Mouse (Mus musculus): ENCODE measurements at regions not wholly inside any gene's neighbourhood (a gene's known extent, or its start where the extent isn't known, plus 50 kb on each side); places are given as distances from the start of the nearest gene placed in this dataset.

DNA sequence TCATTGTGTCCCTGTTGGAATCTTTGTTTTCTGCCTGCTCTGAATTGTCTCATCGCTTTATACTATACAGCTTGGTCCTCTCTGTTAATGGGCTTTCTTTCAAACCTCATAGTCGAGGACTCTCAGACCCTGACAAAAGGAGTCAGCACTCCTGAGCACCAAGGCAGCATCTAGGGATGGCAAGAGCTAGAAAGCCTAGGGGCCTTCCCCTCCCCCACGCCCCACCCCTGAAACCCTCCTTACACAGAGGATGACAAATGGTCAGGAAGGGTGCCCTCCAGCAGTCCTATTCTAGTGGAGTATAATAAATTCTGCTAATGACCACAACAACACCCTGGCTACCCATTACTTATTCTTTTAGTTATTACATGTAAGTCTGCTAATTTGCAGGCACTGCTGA lies 74.4 kb downstream of the Tbx19 start:
- DNase-seq (ENCODE audit: low read depth, low spot score) = no peak

DNA sequence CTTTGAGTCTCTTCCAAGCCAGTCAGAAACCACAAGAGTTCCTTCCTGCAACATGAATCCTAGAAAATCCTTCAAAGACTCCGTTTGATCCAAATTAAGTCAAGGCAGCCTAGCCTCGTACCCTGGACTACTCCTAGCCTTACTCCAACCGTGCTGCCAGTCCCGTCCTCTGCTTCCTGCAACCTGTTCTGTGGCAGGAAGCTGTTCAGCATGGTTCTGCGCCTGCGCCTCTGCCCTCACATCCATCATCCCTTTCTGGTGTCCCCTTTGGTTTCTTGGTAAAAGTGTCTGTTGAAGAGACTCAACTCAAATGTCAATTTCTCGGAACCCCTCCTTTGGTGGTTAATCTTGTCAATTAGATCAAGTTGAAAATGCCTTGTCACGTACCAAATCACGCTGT lies 75.8 kb downstream of the Tbx19 start:
- DNase-seq (ENCODE audit: low read depth, low spot score) = no peak

DNA sequence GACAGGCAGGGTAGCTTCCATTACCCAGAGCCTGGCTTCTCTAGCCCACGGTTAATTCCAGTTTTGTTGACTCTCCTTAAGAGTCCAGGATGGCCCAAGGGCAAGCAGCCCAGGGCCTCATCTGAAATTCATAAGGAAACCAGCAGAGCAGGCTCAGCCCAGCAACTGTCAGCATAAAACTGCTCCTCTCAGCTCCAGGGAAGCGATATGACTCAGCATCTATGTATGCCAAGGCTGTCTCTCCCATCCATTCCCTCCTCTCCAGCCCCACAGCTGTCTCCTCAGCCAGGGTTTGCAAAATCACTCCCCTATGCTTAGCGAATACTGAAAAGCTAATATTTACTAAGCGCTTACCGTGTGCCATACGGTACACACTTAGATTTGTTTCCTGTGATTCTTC lies 76.4 kb downstream of the Tbx19 start:
- no peak for DNase-seq (ENCODE audit: low read depth, low spot score)

DNA sequence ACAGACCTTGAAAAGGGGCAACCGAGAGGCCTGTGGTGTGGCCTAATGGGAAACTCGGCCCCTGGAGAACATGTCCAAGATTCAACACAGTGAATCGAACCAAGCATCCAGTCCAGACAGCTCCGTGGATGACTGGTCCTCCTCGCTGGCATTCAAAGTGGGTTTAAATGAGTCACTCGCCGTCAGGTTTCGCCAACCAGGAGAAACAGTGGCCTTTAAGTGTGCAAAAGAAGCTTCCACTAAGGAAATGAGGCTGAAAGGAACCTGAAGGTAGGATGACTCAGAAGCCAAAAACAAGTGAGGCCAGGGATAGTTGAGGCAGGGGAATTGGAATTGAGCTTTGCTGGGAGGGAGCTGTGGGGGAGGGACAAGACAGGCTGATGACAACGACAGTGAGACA lies 80.2 kb downstream of the Tbx19 start:
- no peak for DNase-seq (ENCODE audit: low read depth, low spot score)

DNA sequence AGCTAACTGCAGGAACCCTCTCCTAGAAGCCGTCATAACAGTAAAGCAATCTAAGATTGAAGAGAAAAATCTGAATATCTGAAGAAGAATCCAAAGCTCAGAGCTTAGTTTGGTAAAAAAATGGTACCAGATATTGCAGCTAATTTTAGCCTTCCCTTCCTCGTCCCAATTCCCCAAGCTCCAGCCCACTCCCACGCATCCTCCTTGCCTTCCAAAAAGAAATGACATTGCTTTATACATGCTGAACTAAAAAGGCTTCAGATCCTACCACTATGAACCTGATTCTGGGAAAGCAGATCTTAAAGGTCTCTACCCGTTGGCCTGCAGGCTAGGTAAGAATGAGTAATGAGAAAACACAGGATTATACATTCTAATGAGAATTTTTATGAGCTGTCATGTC lies 83.3 kb downstream of the Tbx19 start:
- DNase-seq (ENCODE audit: low read depth, low spot score) = no peak

DNA sequence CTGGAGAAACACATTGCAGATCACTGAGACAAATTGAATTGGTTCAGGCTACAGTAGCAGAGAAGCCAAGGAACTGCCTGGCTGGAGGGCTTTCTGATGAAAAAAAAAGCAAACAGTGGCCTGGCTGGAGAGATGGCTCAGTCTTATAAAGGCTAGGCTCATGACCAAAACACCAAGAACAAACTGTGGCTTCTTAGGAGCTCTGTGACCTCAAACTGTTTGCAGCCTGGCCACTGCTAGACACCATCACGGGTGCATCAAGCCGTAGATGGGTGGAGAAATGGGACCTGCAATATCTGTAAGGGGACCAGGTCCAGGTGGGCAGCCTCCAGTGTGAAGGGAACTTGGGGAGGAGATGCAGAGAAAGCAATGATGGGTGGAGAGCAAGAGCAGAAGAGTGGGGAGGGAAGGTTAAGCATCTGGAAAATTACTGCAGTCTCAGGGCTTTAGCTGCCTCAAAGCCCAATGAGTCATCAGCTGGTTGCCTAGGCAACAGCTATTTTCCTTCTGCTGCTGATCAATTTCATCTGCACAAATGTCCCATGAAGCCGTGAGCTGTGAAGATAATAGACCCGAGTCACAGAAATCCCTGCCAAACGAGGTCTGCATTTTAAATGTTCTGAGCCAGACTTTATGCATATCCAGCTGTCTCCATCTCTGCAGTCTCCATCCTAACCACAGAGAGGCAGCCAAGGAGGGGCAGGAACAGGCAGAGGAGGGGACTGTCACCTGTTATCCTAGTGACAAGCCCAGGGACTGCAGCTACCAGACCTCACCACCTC lies 85.1 kb downstream of the Tbx19 start:
- peak; percentile 16 for DNase-seq (ENCODE audit: low read depth, low spot score)

DNA sequence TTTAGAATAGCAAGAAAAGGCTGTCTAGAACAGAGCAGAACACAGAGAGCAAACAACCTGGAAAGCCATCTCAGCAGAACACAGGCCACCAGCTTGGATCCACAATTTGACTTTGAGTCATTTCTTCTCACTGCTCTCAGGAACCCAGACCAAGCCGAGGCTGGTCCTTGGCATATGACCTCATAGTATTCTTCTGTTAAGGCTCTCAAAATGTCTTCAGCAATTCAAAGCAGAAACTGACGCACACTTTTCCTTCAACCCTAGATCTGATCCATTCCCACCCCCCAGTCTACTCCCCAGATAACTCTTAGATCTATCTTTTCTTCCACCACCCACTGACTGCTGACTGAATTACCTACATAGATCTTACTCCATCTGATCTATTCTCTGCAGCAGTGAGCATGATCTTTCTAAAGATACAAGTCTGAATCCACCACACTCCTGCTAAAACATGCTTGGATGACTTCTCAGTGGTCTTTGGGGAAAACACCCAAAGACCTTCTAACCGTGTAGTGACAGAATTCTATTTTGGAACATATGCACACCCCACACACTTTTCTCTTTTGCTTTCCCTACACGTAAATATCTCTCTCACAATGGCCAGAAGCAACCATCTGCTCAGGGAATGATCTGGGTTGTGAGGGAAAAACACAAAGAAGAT lies 88.6 kb downstream of the Tbx19 start:
- DNase-seq (ENCODE audit: low read depth, low spot score) = no peak

DNA sequence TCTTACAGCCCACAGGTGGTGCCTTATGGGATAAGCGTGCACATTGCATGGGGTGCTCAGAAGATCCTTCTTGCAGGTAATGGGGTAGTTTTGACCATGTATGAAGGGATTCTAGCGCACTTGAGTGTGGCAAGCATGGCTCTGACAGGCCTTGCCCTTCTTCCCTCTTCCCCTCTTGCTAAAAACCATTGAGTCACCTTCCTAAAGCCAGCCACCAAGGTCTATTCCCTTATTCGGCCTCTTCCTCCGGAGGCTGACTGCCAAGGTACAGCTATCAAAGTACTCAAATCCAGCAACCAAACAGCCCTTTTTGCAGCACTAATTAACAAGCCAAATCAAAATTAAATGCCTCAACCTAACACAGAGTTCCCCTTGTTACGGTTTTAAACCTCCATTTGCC lies 95.6 kb downstream of the Tbx19 start:
- no peak for DNase-seq (ENCODE audit: low read depth, low spot score)

DNA sequence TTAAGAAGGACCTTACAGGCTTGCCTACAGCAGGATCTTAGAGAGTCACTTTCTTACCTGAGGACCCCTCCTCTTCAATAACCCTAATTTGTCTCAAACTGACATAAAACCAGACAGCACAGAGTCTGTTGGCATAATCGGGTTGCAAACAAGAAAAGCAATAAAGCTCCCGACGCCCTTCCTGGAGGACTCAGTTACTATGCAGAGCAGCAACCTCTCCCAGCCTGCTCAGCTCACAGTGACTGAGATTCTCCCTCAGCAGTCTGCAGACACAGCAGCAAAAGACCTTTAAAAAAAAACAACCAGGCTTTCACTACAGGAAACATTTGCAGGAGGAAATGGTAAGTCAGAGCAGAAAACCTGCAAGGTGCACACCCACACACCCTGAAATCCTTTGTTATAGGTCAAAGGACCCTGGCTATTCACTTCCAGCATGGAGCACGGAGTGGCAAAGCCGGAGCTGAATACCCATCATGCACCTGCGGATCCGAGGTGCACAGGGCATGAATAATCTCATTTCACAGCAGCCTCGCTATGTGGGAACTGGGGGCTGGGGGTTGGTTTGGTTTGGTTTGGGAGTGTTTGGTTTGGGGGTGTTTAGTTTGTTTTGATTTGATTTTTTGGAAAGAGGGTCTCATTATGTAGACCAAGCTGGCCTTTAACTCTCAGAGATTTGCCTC lies 97.6 kb downstream of the Tbx19 start:
- no peak for DNase-seq (ENCODE audit: low read depth, low spot score)

DNA sequence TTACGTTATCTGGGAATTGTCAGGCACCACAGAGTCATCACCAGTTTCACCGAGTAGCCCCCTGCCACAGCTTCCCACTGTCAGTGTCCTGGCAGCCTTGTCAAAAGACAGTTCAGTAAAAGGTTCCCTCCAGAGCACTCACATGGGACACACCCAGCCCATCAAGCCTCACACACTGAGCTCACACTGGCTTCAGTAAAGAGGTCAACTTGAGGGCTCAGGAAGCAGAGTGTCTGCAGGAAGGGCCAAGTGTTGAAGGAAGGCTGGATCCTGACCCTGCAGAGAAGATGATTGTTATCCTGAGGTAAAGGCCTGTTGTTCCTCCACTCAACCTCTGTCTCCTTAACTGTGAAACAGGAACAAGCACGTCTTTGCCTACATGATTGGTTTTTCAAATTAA lies 99.2 kb downstream of the Tbx19 start:
- no peak for DNase-seq (ENCODE audit: low read depth, low spot score)

DNA sequence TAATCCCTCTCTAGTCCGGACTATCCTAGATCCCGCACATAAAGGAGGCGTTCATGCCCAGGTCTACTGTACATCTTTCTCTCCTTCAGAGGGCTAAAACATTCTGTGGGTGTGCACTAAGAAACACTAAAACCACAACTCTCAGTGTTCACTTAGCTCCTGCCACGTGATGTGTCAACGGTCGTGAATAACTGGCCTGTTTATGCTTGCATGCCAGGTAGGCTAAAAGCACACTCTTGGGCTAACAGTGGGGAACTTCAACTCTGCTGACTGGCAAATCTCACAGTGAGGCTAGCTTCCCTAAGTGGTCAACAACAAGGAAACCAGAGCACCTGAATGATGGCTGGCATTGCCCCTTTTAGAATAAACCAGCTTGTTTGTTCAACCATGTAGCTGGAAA lies 106.3 kb downstream of the Tbx19 start:
- no peak for DNase-seq (ENCODE audit: low read depth, low spot score)

DNA sequence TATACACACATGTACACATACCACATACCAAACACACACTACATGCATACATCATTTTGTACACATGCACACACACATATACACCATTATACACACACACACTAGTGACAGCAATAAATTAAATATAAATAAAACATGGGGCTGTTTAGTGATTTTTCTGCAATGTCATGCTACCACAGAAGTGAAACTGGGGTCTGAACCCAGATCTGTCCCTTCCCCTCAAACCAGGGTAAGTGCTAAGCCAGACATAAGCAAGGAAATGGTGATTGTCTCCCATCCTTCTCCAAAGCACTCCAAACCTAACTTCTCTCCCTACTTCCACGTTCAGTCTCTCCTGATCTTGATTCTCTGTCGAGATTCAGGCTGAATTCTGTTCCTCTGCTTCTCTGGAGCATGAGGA lies 109.3 kb downstream of the Tbx19 start:
- no peak for DNase-seq (ENCODE audit: low read depth, low spot score)

DNA sequence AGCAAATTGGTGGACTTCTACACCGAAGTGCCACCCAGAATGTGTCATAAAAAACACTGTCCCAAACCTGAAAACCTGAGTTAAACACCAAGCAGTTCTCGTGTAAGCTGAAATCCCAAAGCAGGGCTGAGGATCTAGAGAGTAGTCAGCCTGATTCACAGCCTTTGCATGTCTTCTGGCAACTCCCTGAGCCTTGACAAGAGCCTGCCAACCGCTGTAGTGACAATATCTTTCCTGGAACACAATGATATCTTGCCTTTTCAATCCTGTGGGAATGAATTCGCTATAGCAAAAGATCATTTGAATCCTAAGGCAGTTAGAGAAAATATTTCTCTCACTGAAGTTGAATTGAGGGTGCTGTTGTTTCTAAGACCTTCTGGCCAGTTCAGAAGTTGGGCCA lies 110.4 kb downstream of the Tbx19 start:
- DNase-seq (ENCODE audit: low read depth, low spot score) = no peak

DNA sequence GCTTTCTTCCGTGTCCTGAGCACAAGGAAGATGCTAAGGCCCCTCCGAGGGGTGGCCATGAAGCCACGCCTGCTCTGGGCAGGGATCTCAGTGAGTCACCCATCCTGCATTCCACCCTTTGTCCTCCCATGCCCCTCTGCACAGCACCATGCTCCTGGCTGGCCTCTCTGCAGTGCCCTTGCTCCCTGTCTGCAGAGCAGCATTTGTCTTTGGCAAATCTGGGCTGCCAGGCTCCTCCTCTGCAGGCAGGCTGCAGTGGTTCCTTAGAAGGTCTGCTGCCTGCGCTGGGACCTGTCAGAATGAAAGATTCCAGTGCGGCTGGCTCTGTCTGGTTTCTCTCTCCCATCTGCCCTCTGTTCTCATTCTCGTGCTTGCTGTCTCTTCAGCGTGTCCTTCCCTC lies 111.3 kb upstream of the Xcl1 start:
- no peak for DNase-seq (ENCODE audit: low read depth, low spot score)

DNA sequence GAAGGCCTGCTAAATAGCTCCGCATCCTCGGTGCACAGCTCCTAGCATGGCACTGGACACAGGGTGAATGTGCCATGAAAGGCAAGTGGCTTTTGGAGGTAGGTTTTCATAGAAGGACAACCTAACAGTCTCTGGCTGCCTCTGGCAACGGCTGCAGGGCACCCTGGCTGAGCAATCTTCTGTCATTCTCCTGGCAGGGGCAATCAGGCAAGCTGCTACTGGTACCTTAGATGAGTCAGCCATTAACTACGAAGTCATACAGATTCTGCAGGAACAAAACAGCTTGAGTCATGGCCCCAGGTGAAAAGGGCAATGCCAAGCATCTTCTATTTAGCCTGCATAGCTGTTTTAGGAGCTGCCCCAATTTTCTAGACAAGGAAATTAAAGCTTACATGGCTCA lies 110.7 kb upstream of the Xcl1 start:
- DNase-seq (ENCODE audit: low read depth, low spot score) = no peak

DNA sequence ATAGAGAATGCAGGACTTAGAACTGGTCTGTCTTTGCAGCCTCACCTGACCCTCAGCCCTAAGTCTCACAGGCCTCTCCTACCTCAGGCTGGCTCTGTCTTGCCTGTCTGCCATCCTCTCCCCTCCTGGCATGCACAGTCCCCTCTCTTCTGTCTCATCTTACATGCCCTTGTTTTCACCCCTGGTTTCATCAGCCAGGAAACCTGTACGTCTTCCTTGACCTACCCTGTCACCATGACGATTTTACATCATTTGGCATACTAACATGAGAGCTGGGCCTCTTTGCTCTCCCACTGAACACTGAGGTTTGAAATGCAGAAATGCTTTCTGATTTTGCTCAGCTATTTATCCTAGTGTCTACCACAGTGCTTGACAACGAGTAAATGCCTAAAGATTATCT lies 108.0 kb upstream of the Xcl1 start:
- DNase-seq (ENCODE audit: low read depth, low spot score) = no peak

DNA sequence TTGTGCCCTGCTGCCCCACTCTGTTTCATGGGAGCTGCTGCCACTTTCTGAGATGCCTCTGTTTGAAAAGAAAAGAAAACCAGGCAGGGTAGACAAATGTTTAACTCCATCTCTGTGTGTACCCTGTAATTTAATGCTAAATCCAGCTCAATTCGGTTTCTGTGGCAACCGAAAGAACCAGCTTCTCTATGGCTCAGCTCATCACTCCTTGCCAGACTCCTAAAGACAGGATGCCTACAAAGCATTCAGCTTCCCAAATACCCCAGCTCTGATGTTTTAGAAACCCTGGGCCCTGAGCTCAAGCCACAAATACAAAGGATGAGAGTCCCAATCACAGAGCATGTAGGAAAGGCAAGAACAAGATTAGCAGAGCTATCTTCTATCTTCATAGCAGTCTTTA lies 106.8 kb upstream of the Xcl1 start:
- DNase-seq (ENCODE audit: low read depth, low spot score) = no peak

DNA sequence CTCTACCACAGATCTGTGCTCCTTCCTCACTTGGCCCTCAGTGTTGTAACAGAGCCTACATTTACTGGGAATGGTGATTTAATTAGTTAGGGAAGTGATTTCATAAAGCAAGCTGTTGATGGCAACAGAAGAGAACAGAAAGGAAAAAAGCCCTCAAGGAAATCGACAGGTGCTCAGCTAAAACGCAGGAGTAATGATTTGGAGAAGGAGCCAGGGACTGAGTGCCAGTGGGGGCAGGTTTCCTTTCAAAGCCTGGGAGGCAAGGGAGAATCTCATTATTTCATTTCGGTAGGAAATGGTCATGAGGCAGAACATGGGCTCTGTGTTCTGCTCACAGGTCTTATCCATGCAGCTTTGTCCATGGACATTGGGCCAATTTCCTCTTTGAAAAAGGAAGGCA lies 101.3 kb upstream of the Xcl1 start:
- DNase-seq (ENCODE audit: low read depth, low spot score) = no peak

DNA sequence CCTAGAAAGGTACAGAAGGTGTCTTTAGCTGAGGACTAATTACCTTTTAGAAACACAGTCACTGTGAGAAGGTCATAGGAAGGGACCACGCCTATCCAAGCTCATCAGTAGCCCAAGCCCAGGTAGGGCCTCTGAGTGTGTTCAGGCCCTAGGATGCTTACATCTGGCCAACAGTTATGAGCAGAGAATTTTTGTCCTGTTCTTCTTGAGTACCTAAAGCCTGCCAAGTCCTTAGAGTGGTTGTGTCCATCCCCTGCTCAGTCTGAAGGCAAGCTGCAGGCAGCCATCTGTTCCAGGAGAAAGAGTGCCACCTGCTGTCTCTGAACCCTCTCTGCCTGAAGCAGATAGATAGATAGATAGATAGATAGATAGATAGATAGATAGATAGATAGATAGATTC lies 100.3 kb upstream of the Xcl1 start:
- DNase-seq (ENCODE audit: low read depth, low spot score) = no peak

DNA sequence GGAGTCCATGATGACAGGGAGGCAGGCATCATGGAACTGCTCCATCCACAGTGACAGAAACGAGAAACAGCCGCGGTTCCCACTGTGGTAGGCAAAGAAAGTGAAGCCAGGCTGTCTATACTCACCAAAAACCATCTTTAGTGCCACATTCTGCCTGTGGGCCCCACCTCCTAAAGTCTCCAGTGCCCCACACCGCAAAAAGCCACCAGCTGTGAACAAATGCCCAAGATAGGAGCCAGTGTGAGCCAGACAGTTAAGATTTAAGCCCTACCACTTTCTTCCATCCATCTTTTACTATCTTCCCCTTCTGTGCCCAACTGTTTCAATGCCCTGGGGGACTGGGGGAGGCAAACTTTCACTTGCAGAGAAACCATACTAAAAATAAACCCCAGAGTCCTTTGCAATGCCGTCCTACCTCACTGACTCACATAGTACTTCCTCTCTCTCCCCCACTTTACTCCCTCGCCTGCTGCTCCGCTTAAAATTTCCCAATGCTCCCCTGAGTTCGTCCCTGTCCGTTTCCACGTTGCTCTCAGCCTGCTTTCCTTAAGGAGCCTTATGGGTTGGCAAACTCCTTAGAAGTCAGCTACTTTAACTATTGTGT lies 85.7 kb upstream of the Xcl1 start:
- DNase-seq (ENCODE audit: low read depth, low spot score) = no peak

DNA sequence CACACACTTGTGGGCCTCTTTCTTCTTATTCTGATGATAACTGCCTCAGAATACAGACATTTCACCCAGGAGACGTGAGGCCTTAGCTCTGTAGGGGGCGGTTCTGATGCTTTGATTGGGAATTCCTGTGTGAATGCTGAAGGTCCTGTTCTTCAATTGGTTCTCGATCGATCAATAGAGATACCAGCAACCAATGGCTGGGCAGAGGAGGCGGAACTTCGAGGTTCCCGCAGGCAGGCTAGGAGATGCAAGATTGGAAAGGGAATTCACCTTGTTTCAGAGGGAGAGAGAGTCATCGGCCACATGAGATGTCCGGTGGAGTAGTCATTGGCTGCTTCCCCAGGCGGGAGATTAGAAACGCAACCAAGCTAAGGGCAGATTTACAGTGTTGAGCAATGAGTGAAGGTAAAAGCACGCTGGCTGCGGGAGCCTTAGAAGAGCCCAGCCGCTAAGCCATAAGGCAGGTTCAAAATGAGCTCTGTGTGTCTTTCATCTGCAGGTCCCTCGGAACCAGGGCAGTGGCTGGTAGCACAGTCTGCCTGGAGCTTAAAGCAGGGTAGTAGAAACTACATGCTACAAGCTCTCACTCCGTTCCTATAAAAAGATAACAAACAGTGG lies 83.5 kb upstream of the Xcl1 start:
- DNase-seq (ENCODE audit: low read depth, low spot score) = peak; percentile 75

DNA sequence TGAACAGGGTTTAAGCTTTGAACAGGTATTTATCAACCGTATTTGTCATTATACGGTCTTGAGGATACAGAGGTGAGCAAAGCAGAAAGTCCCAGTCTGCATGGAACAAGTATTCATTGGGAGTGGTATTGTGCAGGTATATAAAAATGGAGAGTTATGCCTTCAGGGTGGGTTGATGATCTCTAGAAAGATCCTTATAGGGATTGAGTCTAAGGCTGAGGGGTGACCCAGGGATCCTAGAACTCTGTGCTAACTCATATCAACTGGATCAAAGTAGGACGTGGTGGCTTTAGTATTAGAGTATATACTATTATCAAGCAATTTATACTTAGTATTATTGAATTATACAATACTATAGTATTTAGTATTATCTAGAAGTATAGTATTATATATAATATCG lies 82.9 kb upstream of the Xcl1 start:
- DNase-seq (ENCODE audit: low read depth, low spot score) = no peak

Data from forelimb bud, embryonic 11.5 days (tissue).